Mouse (Mus musculus) right cerebral cortex, adult 18-20 months (tissue): ENCODE measurements around the gene Il4ra.

Experiments used
- DNase-seq: peaks from one replicate; pipeline ENCODE4 v3.0.0; 2022; ENCODE audit warnings: mixed read lengths

Il4ra gene

GRCm38 (mm10) chr7:125551766-125552709, at the start of gene Il4ra:
Gene Il4ra, plus strand, starts transcription at chr7:125552120.
- peak; percentile 75 for DNase-seq

- DNase-seq, result no peak
These were observed 48.4 kb upstream of the Il4ra start for GRCm38 (mm10) chr7:125503374-125504092.

GRCm38 (mm10) chr7:125504618-125505017, 47.3 kb upstream of the Il4ra start:
- peak; percentile 62 for DNase-seq

- no peak for DNase-seq
These were observed 46.4 kb upstream of the Il4ra start for GRCm38 (mm10) chr7:125505568-125505967.

- DNase-seq, result no peak
These were observed 44.6 kb upstream of the Il4ra start for GRCm38 (mm10) chr7:125507279-125507678.

GRCm38 (mm10) chr7:125511432-125511831, 40.5 kb upstream of the Il4ra start:
- DNase-seq, result no peak

GRCm38 (mm10) chr7:125511852-125512251, 40.1 kb upstream of the Il4ra start:
- no peak for DNase-seq

GRCm38 (mm10) chr7:125515081-125515853, 36.7 kb upstream of the Il4ra start:
- no peak for DNase-seq

GRCm38 (mm10) chr7:125516723-125517122, 35.2 kb upstream of the Il4ra start:
- no peak for DNase-seq

- DNase-seq, result no peak
These were observed 34.5 kb upstream of the Il4ra start for GRCm38 (mm10) chr7:125517470-125517869.

GRCm38 (mm10) chr7:125519715-125520114, 32.2 kb upstream of the Il4ra start:
- DNase-seq, result no peak

- no peak for DNase-seq
These were observed 28.9 kb upstream of the Il4ra start for GRCm38 (mm10) chr7:125523051-125523450.

- DNase-seq, result no peak
These were observed 24.7 kb upstream of the Il4ra start for GRCm38 (mm10) chr7:125527186-125527585.

GRCm38 (mm10) chr7:125527901-125528580, 23.9 kb upstream of the Il4ra start:
- DNase-seq, result no peak

GRCm38 (mm10) chr7:125539351-125539750, 12.6 kb upstream of the Il4ra start:
- DNase-seq, result no peak

- no peak for DNase-seq
These were observed 10.9 kb upstream of the Il4ra start for GRCm38 (mm10) chr7:125541026-125541425.

- no peak for DNase-seq
These were observed 10.1 kb upstream of the Il4ra start for GRCm38 (mm10) chr7:125541821-125542220.

- no peak for DNase-seq
These were observed 9.4 kb upstream of the Il4ra start for GRCm38 (mm10) chr7:125542335-125543050.

- no peak for DNase-seq
These were observed 8.4 kb upstream of the Il4ra start for GRCm38 (mm10) chr7:125543497-125543896.

GRCm38 (mm10) chr7:125545331-125545730, 6.6 kb upstream of the Il4ra start:
- no peak for DNase-seq

- DNase-seq, result no peak
These were observed 5.2 kb upstream of the Il4ra start for GRCm38 (mm10) chr7:125546727-125547126.

- no peak for DNase-seq
These were observed 2.0 kb upstream of the Il4ra start for GRCm38 (mm10) chr7:125549916-125550315.
